Mouse (Mus musculus) embryonic fibroblast, embryonic 13.5 days (primary cell): ENCODE measurements around the gene Camkk1. TPM values are rescaled to one million over a fixed set of nuclear protein-coding genes. Genes with fewer than 3 reads are reported as not detected.
A peak's percentile ranks its signal among the peaks of the same experiment; 100 is the strongest.

Experiments used
- H3K27ac ChIP-seq: 2 replicates; pipeline ENCODE4 v1.5.1; 2012; ENCODE audit warnings: low read length, control low read depth, inconsistent platforms; ENCODE audit not compliant: insufficient read depth
- H3K4me1 ChIP-seq: 2 replicates; pipeline ENCODE4 v1.6.1; 2011; ENCODE audit warnings: low read length; ENCODE audit not compliant: control insufficient read depth, insufficient read depth
- H3K4me3 ChIP-seq: 2 replicates; pipeline ENCODE4 v1.5.1; 2011; ENCODE audit warnings: mild to moderate bottlenecking, control low read depth, low read length; ENCODE audit not compliant: insufficient read depth
- CTCF ChIP-seq: IDR thresholded peaks from 2 replicates; pipeline ENCODE4 v1.5.1; 2011; ENCODE audit warnings: mild to moderate bottlenecking, control low read depth, low read length, moderate library complexity, borderline replicate concordance; ENCODE audit not compliant: insufficient read depth
- POLR2A ChIP-seq: IDR thresholded peaks from 2 replicates; pipeline ENCODE4 v1.6.1; 2011; ENCODE audit warnings: low read depth, mild to moderate bottlenecking, control low read depth, low read length, moderate library complexity
- polyA plus RNA-seq: library from polyadenylated mRNA; stranded (reverse); fragments of >200 nt; gene quantifications from 2 replicates; pipeline ENCODE4 v1.2.4, GENCODE M21; 2011; ENCODE audit warnings: low read depth; ENCODE audit not compliant: missing spikeins, insufficient read length

Camkk1 gene
- polyA plus RNA-seq, 1 experiment: 6.7 TPM

DNA sequence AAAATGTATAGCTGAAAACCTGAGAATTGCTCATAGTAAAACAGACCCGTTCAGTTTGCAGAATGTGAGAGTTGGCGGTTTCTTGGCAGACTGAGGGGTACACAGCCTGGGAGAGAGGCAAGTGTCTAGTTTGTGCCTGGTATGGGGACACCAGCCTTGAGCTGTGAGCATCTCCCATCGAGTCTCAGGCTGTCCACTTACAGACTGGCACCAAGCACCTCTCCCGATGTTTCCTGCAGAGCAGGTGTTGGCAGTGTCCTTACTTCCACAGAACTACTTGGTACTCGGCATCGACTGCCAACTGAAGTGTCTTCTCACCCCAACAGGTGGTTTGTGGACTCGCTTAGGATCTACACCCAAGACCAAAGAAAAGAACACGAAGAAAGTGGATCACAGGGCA lies 59.8 kb downstream of the Camkk1 start:
- H3K4me1 ChIP-seq: no peaks in the 10 kb centered on the region
- H3K27ac ChIP-seq: no peak overlapping the region
- no peak overlapping the region for H3K4me3 ChIP-seq
- TF ChIP-seq POLR2A: no peak
- no peak for TF ChIP-seq CTCF

DNA sequence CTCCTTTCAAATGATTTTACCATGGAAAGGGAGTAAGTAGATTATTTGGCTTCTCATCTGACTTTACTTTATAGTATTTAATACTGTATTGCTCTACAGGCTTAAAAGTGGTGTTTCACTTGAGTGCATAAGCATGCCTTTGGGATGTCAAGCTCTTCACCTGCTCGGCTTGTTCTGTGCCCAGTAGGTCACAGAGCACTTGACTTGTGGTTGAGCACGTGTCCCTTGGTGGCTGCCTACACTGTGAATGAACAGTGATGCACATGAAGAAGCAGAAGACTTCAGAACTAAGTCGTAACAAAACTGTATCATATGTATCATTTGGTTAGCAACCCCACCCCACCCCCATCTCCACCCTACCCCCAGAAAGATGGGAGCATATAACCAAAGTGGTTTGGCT lies 61.5 kb downstream of the Camkk1 start:
- H3K4me3 ChIP-seq: no peak overlapping the region
- TF ChIP-seq CTCF (no peak), POLR2A (no peak)
- H3K27ac ChIP-seq: no peak overlapping the region
- H3K4me1 ChIP-seq: peaks cover 8% of the 10 kb centered on the region; the same call in 1 of the 2 replicates

DNA sequence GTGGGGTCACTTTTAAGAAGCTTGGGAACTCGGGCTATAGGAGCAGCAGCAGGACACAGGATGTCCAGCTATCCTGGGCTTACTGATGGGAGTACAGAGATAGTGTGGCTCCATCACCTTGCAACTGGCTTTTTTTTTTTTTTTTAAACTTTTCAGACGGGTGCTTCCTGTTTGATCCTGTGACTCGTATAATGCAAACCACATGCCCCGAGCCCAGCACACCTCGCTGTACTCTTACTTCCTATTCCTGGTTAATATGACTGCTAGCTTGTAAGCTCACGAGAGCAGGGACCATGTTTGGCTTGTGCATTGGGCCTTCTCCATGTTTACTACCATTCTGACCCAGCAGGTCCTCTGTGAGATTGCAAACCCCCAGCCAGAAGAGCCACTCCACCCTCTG lies 65.5 kb downstream of the Camkk1 start:
- H3K4me3 ChIP-seq: no peak overlapping the region
- peak overlapping the region; percentile 39; the same call in 1 of the 2 replicates for H3K27ac ChIP-seq
- peaks cover 18% of the 10 kb centered on the region for H3K4me1 ChIP-seq
- TF ChIP-seq CTCF: no peak

DNA sequence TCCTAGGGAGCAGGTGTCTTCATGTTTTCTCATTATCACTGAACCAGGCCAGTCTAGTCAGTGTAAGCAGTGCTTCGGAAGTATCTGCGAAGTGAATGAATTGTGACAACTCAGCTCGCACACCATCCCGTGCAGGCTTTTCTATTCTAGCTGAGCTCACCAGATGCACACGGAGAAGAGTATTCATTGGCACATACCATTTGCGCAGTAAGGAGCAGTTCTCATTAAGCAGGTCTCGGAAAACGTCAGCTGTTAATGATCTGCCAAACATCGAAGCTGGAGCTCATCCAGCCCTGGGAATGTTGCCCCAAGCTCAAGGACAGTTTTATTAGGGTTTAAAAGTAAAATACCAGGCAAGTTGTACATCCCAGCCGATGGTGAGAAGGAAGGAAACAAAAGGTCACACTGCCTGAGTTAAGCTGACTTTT lies 66.0 kb downstream of the Camkk1 start:
- Histone ChIP-seq H3K27ac (peak overlapping the region; percentile 32), H3K4me1 (peaks cover 18% of the 10 kb centered on the region), H3K4me3 (no peak overlapping the region)
- TF ChIP-seq CTCF (no peak), POLR2A (no peak)

DNA sequence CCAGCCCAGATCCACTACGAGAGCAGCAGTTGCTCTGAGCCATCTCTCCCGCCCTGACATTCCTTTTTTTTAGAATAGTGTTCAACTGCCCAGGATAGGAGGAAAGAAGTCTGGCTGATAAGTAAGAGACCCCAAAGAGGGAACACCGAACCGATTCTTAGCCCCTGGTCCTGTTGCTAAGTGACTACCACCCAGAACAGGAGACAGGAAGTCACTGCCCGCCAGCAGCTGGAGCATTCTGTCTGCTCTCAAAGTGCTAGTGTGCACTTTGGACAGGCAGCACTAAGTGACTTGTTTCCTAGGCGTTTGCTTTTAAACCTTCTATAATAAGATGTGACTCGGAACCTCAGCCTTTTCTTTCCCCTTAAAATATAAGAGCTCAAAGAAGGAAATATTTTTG lies 66.6 kb downstream of the Camkk1 start:
- peak overlapping the region; percentile 32 for H3K27ac ChIP-seq

DNA sequence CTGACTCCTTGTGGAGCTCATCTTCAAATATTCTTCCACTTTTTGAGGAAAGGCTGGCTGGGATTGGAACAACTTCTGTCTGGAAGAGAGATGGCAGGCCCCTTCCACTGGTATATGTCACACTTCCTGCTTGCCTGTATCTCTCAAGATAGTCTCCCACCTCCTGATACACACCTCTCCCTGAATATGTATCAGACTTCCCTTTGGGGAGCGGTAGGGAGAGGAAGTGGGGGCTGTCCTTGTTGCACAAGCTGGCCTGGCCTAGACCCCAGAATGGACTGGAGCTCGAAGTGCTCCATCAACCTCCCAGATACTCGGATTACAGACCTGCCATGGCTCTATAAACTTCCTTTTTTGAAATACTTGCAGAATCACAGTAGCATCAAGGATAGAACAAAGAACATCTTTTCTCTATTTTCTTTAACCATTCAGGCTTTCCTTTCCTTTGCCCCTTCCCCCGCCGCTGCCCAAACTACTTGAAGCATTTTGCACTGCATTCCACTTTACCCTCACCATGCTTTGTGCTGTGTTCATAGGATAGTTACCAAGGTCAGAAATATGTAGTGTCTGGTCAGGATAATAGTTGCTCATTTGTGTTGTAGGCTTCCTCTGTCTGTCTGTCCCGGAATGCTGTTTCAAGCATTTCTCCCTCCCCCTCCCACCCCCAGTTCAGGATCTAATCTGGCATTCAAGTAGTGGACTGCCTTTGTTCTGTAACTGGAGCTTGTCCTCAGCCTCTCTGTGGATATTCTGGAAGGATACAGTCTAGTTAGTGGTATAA lies 69.1 kb downstream of the Camkk1 start:
- H3K4me1 ChIP-seq: peaks cover 20% of the 10 kb centered on the region
- peak overlapping the region; percentile 90 for H3K27ac ChIP-seq
- H3K4me3 ChIP-seq: no peak overlapping the region
- TF ChIP-seq POLR2A: no peak
- no peak for TF ChIP-seq CTCF

More for the DNA sequence above, 66.6 kb downstream of the Camkk1 start:
- H3K4me3 ChIP-seq: no peak overlapping the region
- peaks cover 18% of the 10 kb centered on the region for H3K4me1 ChIP-seq
- TF ChIP-seq CTCF (no peak), POLR2A (no peak)

DNA sequence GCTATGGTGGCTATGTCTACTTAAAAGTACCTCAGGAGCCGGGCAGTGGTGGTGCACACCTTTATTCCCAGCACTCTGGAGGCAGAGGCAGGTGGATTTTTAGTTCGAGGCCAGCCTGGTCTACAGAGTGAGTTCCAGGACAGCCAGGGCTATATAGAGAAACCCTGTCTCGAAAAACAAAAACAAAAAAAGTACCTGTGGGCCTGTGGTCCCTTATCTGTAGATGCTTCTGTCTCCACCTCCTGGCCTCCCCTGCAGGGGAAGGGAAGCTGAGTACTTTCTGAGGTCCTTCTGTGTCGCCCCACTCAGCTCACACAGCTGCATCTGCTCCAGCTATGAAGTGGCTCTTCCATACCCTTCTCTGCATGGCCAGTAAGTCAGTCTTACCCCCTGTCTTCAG lies 71.5 kb downstream of the Camkk1 start, which contains the start of gene Itgae:
TSS of gene Itgae (plus strand) at position 301 of the 400 bp plus-strand sequence.
- Histone ChIP-seq H3K4me3 (no peak within 1 kb of the TSS), H3K4me1 (peaks cover 17% of the 10 kb centered on the region), H3K27ac (no peak within 1 kb of the TSS)
- TF ChIP-seq POLR2A (no peak), CTCF (no peak)

DNA sequence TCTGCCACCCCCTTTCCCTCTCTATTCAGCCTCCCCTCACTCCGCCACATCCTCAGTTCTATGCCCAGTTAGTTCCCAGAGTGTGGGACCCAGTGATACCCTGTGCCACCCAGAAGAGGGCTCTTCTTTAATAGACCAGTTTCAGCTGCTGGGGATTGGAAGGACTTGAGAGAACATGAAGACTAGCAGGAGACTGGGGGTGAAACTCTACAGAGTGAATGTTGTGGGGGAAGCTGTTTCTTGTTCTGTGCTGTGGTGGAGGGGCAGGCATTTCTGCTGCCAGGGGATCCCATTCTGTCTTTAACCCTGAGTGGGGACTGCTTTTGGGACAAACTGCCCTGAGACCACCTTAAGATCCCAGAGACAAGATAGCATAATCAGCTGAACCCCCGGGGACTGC lies 72.0 kb downstream of the Camkk1 start:
- TF ChIP-seq CTCF (no peak), POLR2A (no peak)

More for the DNA sequence above, 72.0 kb downstream of the Camkk1 start:
- Histone ChIP-seq H3K4me3 (no peak overlapping the region), H3K4me1 (peaks cover 17% of the 10 kb centered on the region), H3K27ac (no peak overlapping the region)

Other genes starting within 250 kb of the Camkk1 start
- 14.0 and 15.4 TPM in 2 replicates for gene Cyb5d2, start 222.9 kb upstream of the Camkk1 start, polyA plus RNA-seq
- gene Zzef1, start 222.8 kb upstream of the Camkk1 start, polyA plus RNA-seq: 30.3 and 47.0 TPM in 2 replicates
- 0.30 TPM in 1 of 2 replicates, not detected in the other for gene Atp2a3, start 57.8 kb upstream of the Camkk1 start, polyA plus RNA-seq
- not detected in 2 replicates for gene P2rx1, start 19.9 kb upstream of the Camkk1 start, polyA plus RNA-seq
- gene Ncbp3, start 28.8 kb downstream of the Camkk1 start, polyA plus RNA-seq: 10.2 and 11.1 TPM in 2 replicates
- not detected in 2 replicates for gene Itgae, start 71.6 kb downstream of the Camkk1 start, polyA plus RNA-seq
- gene Haspin, start 119.3 kb downstream of the Camkk1 start, polyA plus RNA-seq: 5.6 and 6.4 TPM in 2 replicates
- 4.2 and 4.5 TPM in 2 replicates for gene P2rx5, start 141.4 kb downstream of the Camkk1 start, polyA plus RNA-seq
- gene Emc6, start 158.0 kb downstream of the Camkk1 start, polyA plus RNA-seq: 37.9 and 40.7 TPM in 2 replicates
- 129 and 131 TPM in 2 replicates for gene Tax1bp3, start 158.1 kb downstream of the Camkk1 start, polyA plus RNA-seq
- 17.9 and 22.1 TPM in 2 replicates for gene Ctns, start 180.0 kb downstream of the Camkk1 start, polyA plus RNA-seq
- gene Shpk, start 180.5 kb downstream of the Camkk1 start, polyA plus RNA-seq: 2.2 and 2.4 TPM in 2 replicates
- gene Trpv1, start 215.3 kb downstream of the Camkk1 start, polyA plus RNA-seq: not detected in 2 replicates
- gene Trpv3, start 248.4 kb downstream of the Camkk1 start, polyA plus RNA-seq: not detected in 2 replicates